Mouse (Mus musculus) T-helper 2 cell (primary cell): ENCODE measurements at regions not wholly inside any gene's neighbourhood (a gene's known extent, or its start where the extent isn't known, plus 50 kb on each side); places are given as distances from the start of the nearest gene placed in this dataset.

Source experiments
- in situ Hi-C: fragments of 300-600 bp; cut with MboI, MseI; formaldehyde crosslinking; loops from one replicate; pipeline ENCODE4 v1.15.1; 2025; ENCODE audit warnings: high pct_unique_total_duplicates

- in situ Hi-C loops: loop anchor here (10.0 kb wide), 1 partner anchor 115 kb away; no protein-coding TSS in a partner anchor
These were observed 75.9 kb downstream of the Sox14 start for GRCm38 (mm10) chr9:99800076-99800475.

- in situ Hi-C loops: loop anchor here (10.0 kb wide), 1 partner anchor 115 kb away; no protein-coding TSS in a partner anchor
These were observed 76.5 kb downstream of the Sox14 start for GRCm38 (mm10) chr9:99799387-99800021.

GRCm38 (mm10) chr9:99797066-99797770, 78.8 kb downstream of the Sox14 start:
- in situ Hi-C loops: no loop called here

GRCm38 (mm10) chr9:99792700-99793099, 75.6 kb upstream of the Cldn18 start:
- in situ Hi-C loops: no loop called here

GRCm38 (mm10) chr9:99786864-99787263, 69.8 kb upstream of the Cldn18 start:
- in situ Hi-C loops: no loop called here

- in situ Hi-C loops: no loop called here
These were observed 66.1 kb upstream of the Cldn18 start for GRCm38 (mm10) chr9:99783156-99783555.

- in situ Hi-C loops: no loop called here
These were observed 65.5 kb upstream of the Cldn18 start for GRCm38 (mm10) chr9:99782364-99783119.

- in situ Hi-C loops: no loop called here
These were observed 61.8 kb upstream of the Cldn18 start for GRCm38 (mm10) chr9:99778871-99779270.

- in situ Hi-C loops: no loop called here
These were observed 53.6 kb upstream of the Cldn18 start for GRCm38 (mm10) chr9:99770696-99771095.
